Mouse (Mus musculus) midbrain, embryonic 10.5 days (tissue): ENCODE measurements at regions not wholly inside any gene's neighbourhood (a gene's known extent, or its start where the extent isn't known, plus 50 kb on each side); places are given as distances from the start of the nearest gene placed in this dataset.

Source experiments
- DNase-seq: peaks from one replicate; pipeline ENCODE4 v3.0.0-alpha.2; 2017; ENCODE audit warnings: low spot score
- H3K27ac ChIP-seq: fragments of 300-500 bp; sonication (generic); replicated peaks from 2 replicates; pipeline ENCODE4 v1.5.1; 2016; ENCODE audit warnings: mild to moderate bottlenecking
- H3K27me3 ChIP-seq: fragments of 300-500 bp; sonication (generic); 2 replicates; pipeline ENCODE4 v1.6.1; 2016; ENCODE audit warnings: low read depth, mild to moderate bottlenecking; ENCODE audit not compliant: poor library complexity, severe bottlenecking
- H3K36me3 ChIP-seq: fragments of 300-500 bp; sonication (generic); 2 replicates; pipeline ENCODE4 v1.6.1; 2016; ENCODE audit warnings: mild to moderate bottlenecking, moderate library complexity
- H3K4me1 ChIP-seq: fragments of 300-500 bp; sonication (generic); 2 replicates; pipeline ENCODE4 v1.6.1; 2016
- H3K4me3 ChIP-seq: fragments of 300-500 bp; sonication (generic); 2 replicates; pipeline ENCODE4 v1.5.1; 2016; ENCODE audit warnings: mild to moderate bottlenecking, moderate library complexity
- H3K9me3 ChIP-seq: fragments of 300-500 bp; sonication (generic); replicated peaks from 2 replicates; pipeline ENCODE4 v1.6.1; 2016; ENCODE audit warnings: mild to moderate bottlenecking
- WGBS: fragments of 180-500 bp; shearing (Covaris S2); methylation state at CpG from one replicate; pipeline ENCODE4 v1.1.7; 2016; 5-methylcytosine and 5-hydroxymethylcytosine counted together

- peaks cover 29% of the 10 kb centered on the region for H3K4me1 ChIP-seq
- 2% methylated on average over 6 of the region's 6 CpGs for WGBS
- no peaks in the 10 kb centered on the region for H3K36me3 ChIP-seq
- peak; percentile 72 for DNase-seq
- peaks cover 91% of the 10 kb centered on the region for H3K27me3 ChIP-seq
- H3K27ac ChIP-seq, result no peak overlapping the region
- no peaks in the 10 kb centered on the region for H3K9me3 ChIP-seq
- no peak overlapping the region for H3K4me3 ChIP-seq
Measured at GRCm38 (mm10) chr19:44655719-44656118, 93.1 kb downstream of the Hif1an start.

GRCm38 (mm10) chr19:44659316-44659715 lies 96.5 kb upstream of the Pax2 start:
- Histone ChIP-seq H3K4me1 (peaks cover 21% of the 10 kb centered on the region), H3K9me3 (no peaks in the 10 kb centered on the region), H3K36me3 (no peaks in the 10 kb centered on the region), H3K27ac (no peak overlapping the region), H3K27me3 (peaks cover 89% of the 10 kb centered on the region), H3K4me3 (no peak overlapping the region)
- 28% methylated on average over 10 of the region's 10 CpGs for WGBS
- no peak for DNase-seq

- Histone ChIP-seq H3K36me3 (no peaks in the 10 kb centered on the region), H3K4me1 (peaks cover 42% of the 10 kb centered on the region), H3K27ac (peak overlapping the region; percentile 76), H3K27me3 (peaks cover 99% of the 10 kb centered on the region), H3K9me3 (no peaks in the 10 kb centered on the region), H3K4me3 (peak overlapping the region; percentile 53)
- WGBS, result under 1% methylated on average over 14 of the region's 14 CpGs
- DNase-seq, result peak; percentile 71
Measured at GRCm38 (mm10) chr19:44669535-44669958, 86.3 kb upstream of the Pax2 start.

- Histone ChIP-seq H3K36me3 (no peaks in the 10 kb centered on the region), H3K27me3 (peaks cover 100% of the 10 kb centered on the region), H3K27ac (no peak overlapping the region), H3K4me1 (peaks cover 46% of the 10 kb centered on the region), H3K4me3 (peak overlapping the region; percentile 35), H3K9me3 (no peaks in the 10 kb centered on the region)
- no peak for DNase-seq
- WGBS, result 8% methylated on average over 45 of the region's 45 CpGs
Measured at GRCm38 (mm10) chr19:44674621-44675245, 81.1 kb upstream of the Pax2 start.

- Histone ChIP-seq H3K36me3 (no peaks in the 10 kb centered on the region), H3K4me1 (peaks cover 27% of the 10 kb centered on the region), H3K27ac (no peak overlapping the region), H3K27me3 (peaks cover 100% of the 10 kb centered on the region), H3K4me3 (no peak overlapping the region), H3K9me3 (no peaks in the 10 kb centered on the region)
- WGBS, result 8% methylated on average over 12 of the region's 12 CpGs
- no peak for DNase-seq
Measured at GRCm38 (mm10) chr19:44676555-44677120, 79.2 kb upstream of the Pax2 start.

GRCm38 (mm10) chr19:44677295-44677694 lies 78.5 kb upstream of the Pax2 start:
- Histone ChIP-seq H3K27me3 (peaks cover 100% of the 10 kb centered on the region), H3K9me3 (no peaks in the 10 kb centered on the region), H3K4me3 (no peak overlapping the region), H3K36me3 (no peaks in the 10 kb centered on the region), H3K4me1 (peaks cover 24% of the 10 kb centered on the region), H3K27ac (no peak overlapping the region)
- DNase-seq, result no peak
- WGBS, result 71% methylated on average over 8 of the region's 8 CpGs

- H3K27me3 ChIP-seq, result peaks cover 100% of the 10 kb centered on the region
- DNase-seq, result no peak
- no peaks in the 10 kb centered on the region for H3K9me3 ChIP-seq
- peaks cover 28% of the 10 kb centered on the region for H3K4me1 ChIP-seq
- no peaks in the 10 kb centered on the region for H3K36me3 ChIP-seq
- 89% methylated on average over 1 of the region's 1 CpGs for WGBS
- H3K4me3 ChIP-seq, result no peak overlapping the region
- no peak overlapping the region for H3K27ac ChIP-seq
Measured at GRCm38 (mm10) chr19:44678686-44679085, 77.2 kb upstream of the Pax2 start.

GRCm38 (mm10) chr19:44681675-44682074 lies 74.2 kb upstream of the Pax2 start:
- Histone ChIP-seq H3K27ac (no peak overlapping the region), H3K4me1 (peaks cover 22% of the 10 kb centered on the region), H3K36me3 (no peaks in the 10 kb centered on the region), H3K9me3 (no peaks in the 10 kb centered on the region), H3K27me3 (peaks cover 100% of the 10 kb centered on the region), H3K4me3 (no peak overlapping the region)
- WGBS, result 18% methylated on average over 8 of the region's 8 CpGs
- no peak for DNase-seq

- Histone ChIP-seq H3K9me3 (no peaks in the 10 kb centered on the region), H3K4me1 (peaks cover 20% of the 10 kb centered on the region), H3K27ac (no peak overlapping the region), H3K27me3 (peaks cover 100% of the 10 kb centered on the region), H3K36me3 (no peaks in the 10 kb centered on the region), H3K4me3 (no peak overlapping the region)
- no peak for DNase-seq
- 2% methylated on average over 12 of the region's 12 CpGs for WGBS
Measured at GRCm38 (mm10) chr19:44683191-44683590, 72.7 kb upstream of the Pax2 start.

GRCm38 (mm10) chr19:44684061-44684514 lies 71.8 kb upstream of the Pax2 start:
- peak; percentile 60 for DNase-seq

GRCm38 (mm10) chr19:44686061-44686460 lies 69.8 kb upstream of the Pax2 start:
- Histone ChIP-seq H3K36me3 (no peaks in the 10 kb centered on the region), H3K27ac (no peak overlapping the region), H3K4me3 (no peak overlapping the region), H3K27me3 (peaks cover 100% of the 10 kb centered on the region), H3K9me3 (no peaks in the 10 kb centered on the region), H3K4me1 (peaks cover 20% of the 10 kb centered on the region)
- 50% methylated on average over 7 of the region's 7 CpGs for WGBS
- DNase-seq, result no peak

More at GRCm38 (mm10) chr19:44684061-44684514, 71.8 kb upstream of the Pax2 start:
- Histone ChIP-seq H3K9me3 (no peaks in the 10 kb centered on the region), H3K4me3 (peak overlapping the region; percentile 49), H3K27ac (no peak overlapping the region), H3K4me1 (peaks cover 20% of the 10 kb centered on the region), H3K36me3 (no peaks in the 10 kb centered on the region), H3K27me3 (peaks cover 100% of the 10 kb centered on the region)
- 1% methylated on average over 48 of the region's 48 CpGs for WGBS

- Histone ChIP-seq H3K27me3 (peaks cover 100% of the 10 kb centered on the region), H3K4me3 (peak overlapping the region; percentile 46), H3K9me3 (no peaks in the 10 kb centered on the region), H3K27ac (peak overlapping the region; percentile 10), H3K4me1 (peaks cover 34% of the 10 kb centered on the region), H3K36me3 (no peaks in the 10 kb centered on the region)
- DNase-seq, result peak; percentile 72
- WGBS, result under 1% methylated on average over 17 of the region's 17 CpGs
Measured at GRCm38 (mm10) chr19:44692396-44692795, 63.4 kb upstream of the Pax2 start.

- H3K27me3 ChIP-seq, result peaks cover 100% of the 10 kb centered on the region
- 2% methylated on average over 16 of the region's 16 CpGs for WGBS
- DNase-seq, result no peak
- no peaks in the 10 kb centered on the region for H3K9me3 ChIP-seq
- no peaks in the 10 kb centered on the region for H3K36me3 ChIP-seq
- H3K4me1 ChIP-seq, result peaks cover 34% of the 10 kb centered on the region
- H3K27ac ChIP-seq, result peak overlapping the region; percentile 10
- H3K4me3 ChIP-seq, result peak overlapping the region; percentile 46
Measured at GRCm38 (mm10) chr19:44692816-44693215, 63.0 kb upstream of the Pax2 start.
